Comparison of ENCODE assay signal across 17 mouse cellular contexts in the genomic region with DNA sequence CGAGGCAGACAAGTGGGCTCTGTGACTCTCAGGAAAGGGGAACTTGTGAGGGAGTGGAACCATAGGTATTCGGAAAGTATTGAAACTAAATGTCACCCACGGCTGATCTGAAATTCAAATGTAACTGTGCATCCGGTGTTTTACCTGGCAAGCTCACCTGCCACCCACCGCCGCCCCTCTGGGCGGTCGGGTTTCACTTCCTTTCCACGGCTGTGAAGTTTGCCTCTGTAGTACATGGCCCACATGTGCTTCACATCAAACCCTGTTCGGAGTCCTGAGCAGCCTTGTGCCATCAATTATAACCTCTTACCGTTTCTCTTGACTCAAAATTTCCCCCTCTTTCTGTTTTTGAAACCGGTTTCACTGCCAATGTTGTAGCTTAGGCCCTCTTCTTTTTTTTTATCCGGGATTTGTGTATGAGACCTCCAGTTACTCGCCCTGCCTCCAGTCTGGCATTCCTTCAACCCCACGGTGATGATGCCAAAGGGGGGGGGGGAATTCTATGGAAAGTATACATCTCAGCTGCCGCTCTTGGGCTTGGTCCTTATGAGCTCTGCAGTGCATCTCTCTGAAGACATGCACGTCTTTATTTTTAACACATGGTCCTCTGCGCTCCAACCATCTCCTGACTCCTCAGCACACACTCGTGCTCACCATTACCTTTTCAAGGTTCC.
DNase-seq lines count a peak whose midpoint lies in the region; ATAC-seq and TF ChIP-seq lines count a peak whose summit lies in the region.
"Had no signal": no experiment of that assay in that cellular context is flagged by ENCODE, and none has a peak within 500 bp of the region (broad histone marks: within the 10 kb centered on the region; RNA-seq: fewer than 3 reads in every experiment).

No protein-coding gene starts in this region.

- H3K27me3 ChIP-seq in kidney, embryonic 16.5 days (ENCODE audit: insufficient read depth, low read length): no peaks in the 10 kb centered on the region
- no peaks in the 10 kb centered on the region for H3K27me3 ChIP-seq in kidney, embryonic 14.5 days (ENCODE audit: control insufficient read depth, insufficient read depth, low read length)
- H3K27me3 ChIP-seq in limb, embryonic 10.5 days (ENCODE audit: low read depth, poor library complexity, severe bottlenecking): no peaks in the 10 kb centered on the region
- no peaks in the 10 kb centered on the region for H3K27me3 ChIP-seq in forebrain, embryonic 12.5 days
- H3K27me3 ChIP-seq in heart, adult 2 months (ENCODE audit: control insufficient read depth, insufficient read depth, low read length): no peaks in the 10 kb centered on the region
- H3K27me3 ChIP-seq in forebrain, embryonic 15.5 days: no peaks in the 10 kb centered on the region
- H3K27me3 ChIP-seq: forebrain, embryonic 13.5 days; liver, embryonic 12.5 days had no signal

- TF ChIP-seq CTCF in heart, adult 2 months (IDR thresholded peaks at IDR 0.05): no peak

- no peak overlapping the region for H3K9ac ChIP-seq in kidney, embryonic 16.5 days (replicated peaks; ENCODE audit: low read length)
- no peak overlapping the region for H3K9ac ChIP-seq in kidney, embryonic 14.5 days (ENCODE audit: low read depth, low read length)
- no peak overlapping the region for H3K9ac ChIP-seq in forebrain, embryonic 12.5 days
- no peak overlapping the region for H3K9ac ChIP-seq in heart, adult 2 months (ENCODE audit: low read depth, low read length)
- no peak overlapping the region for H3K9ac ChIP-seq in forebrain, embryonic 15.5 days (replicated peaks)
- H3K9ac ChIP-seq: forebrain, embryonic 13.5 days; liver, embryonic 12.5 days had no signal

- H3K27ac ChIP-seq in kidney, embryonic 16.5 days (ENCODE audit: low read length): peak overlapping the region; percentile 14; the same call in 1 of the 2 replicates
- no peak overlapping the region for H3K27ac ChIP-seq in kidney, embryonic 14.5 days (ENCODE audit: low read depth, low read length)
- H3K27ac ChIP-seq in limb, embryonic 10.5 days: peak overlapping the region; percentile 62; the same call in 1 of the 2 replicates
- H3K27ac ChIP-seq in forebrain, embryonic 12.5 days: no peak overlapping the region
- no peak overlapping the region for H3K27ac ChIP-seq in heart, adult 2 months
- no peak overlapping the region for H3K27ac ChIP-seq in forebrain, embryonic 15.5 days (replicated peaks)
- H3K27ac ChIP-seq: forebrain, embryonic 13.5 days; liver, embryonic 12.5 days had no signal

- H3K4me1 ChIP-seq in kidney, embryonic 16.5 days (ENCODE audit: insufficient read depth, low read length): 0 out of 2 replicates have a peak, but pooled peaks cover 8% of the 10 kb centered on the region
- H3K4me1 ChIP-seq in kidney, embryonic 14.5 days (ENCODE audit: control insufficient read depth, insufficient read depth, low read length): no peaks in the 10 kb centered on the region
- H3K4me1 ChIP-seq in limb, embryonic 10.5 days: peaks cover 11% of the 10 kb centered on the region
- H3K4me1 ChIP-seq in forebrain, embryonic 12.5 days: no peaks in the 10 kb centered on the region
- H3K4me1 ChIP-seq in heart, adult 2 months (ENCODE audit: control insufficient read depth, insufficient read depth, low read length): no peaks in the 10 kb centered on the region
- H3K4me1 ChIP-seq in forebrain, embryonic 15.5 days: no peaks in the 10 kb centered on the region
- H3K4me1 ChIP-seq: forebrain, embryonic 13.5 days; liver, embryonic 12.5 days had no signal

- peak; percentile 5 to 8 for DNase-seq in B cell, adult 2 months
- DNase-seq in ZHBTc4 (ENCODE audit: low read depth, low spot score): peak; percentile 4
- DNase-seq in limb, embryonic 10.5 days (ENCODE audit: low spot score): no peak
- DNase-seq in heart, adult 2 months: no peak
- DNase-seq: adrenal gland, adult 2 months; cerebellum, adult 11 months; cerebellum, postnatal 25 days; kidney, adult 9 months; thymus, postnatal 25 days had no signal

- H3K9me3 ChIP-seq in kidney, embryonic 16.5 days (ENCODE audit: low read length): no peaks in the 10 kb centered on the region
- H3K9me3 ChIP-seq in kidney, embryonic 14.5 days (ENCODE audit: control insufficient read depth, low read length): no peaks in the 10 kb centered on the region
- no peaks in the 10 kb centered on the region for H3K9me3 ChIP-seq in limb, embryonic 10.5 days (replicated peaks)
- H3K9me3 ChIP-seq in forebrain, embryonic 12.5 days: no peaks in the 10 kb centered on the region
- no peaks in the 10 kb centered on the region for H3K9me3 ChIP-seq in forebrain, embryonic 15.5 days
- H3K9me3 ChIP-seq: forebrain, embryonic 13.5 days; liver, embryonic 12.5 days had no signal

- no peak overlapping the region for H3K4me3 ChIP-seq in kidney, embryonic 16.5 days (ENCODE audit: low read length)
- H3K4me3 ChIP-seq in kidney, embryonic 14.5 days (ENCODE audit: low read length): no peak overlapping the region
- H3K4me3 ChIP-seq in limb, embryonic 10.5 days: no peak overlapping the region
- no peak overlapping the region for H3K4me3 ChIP-seq in forebrain, embryonic 12.5 days (replicated peaks)
- no peak overlapping the region for H3K4me3 ChIP-seq in heart, adult 2 months
- H3K4me3 ChIP-seq in forebrain, embryonic 15.5 days: no peak overlapping the region
- H3K4me3 ChIP-seq: forebrain, embryonic 13.5 days; liver, embryonic 12.5 days had no signal

- WGBS in kidney, embryonic 16.5 days: 57% methylated on average over 19 of the region's 19 CpGs
- WGBS in kidney, embryonic 14.5 days: 60% methylated on average over 19 of the region's 19 CpGs
- WGBS in limb, embryonic 10.5 days: 80% methylated on average over 19 of the region's 19 CpGs
- 84% methylated on average over 19 of the region's 19 CpGs for WGBS in forebrain, embryonic 12.5 days
- 83% methylated on average over 19 of the region's 19 CpGs for WGBS in heart, adult 2 months
- 83% methylated on average over 19 of the region's 19 CpGs for WGBS in forebrain, embryonic 15.5 days

- H3K36me3 ChIP-seq in kidney, embryonic 16.5 days (ENCODE audit: insufficient read depth, low read length): no peaks in the 10 kb centered on the region
- H3K36me3 ChIP-seq in kidney, embryonic 14.5 days (ENCODE audit: control insufficient read depth, insufficient read depth, low read length): no peaks in the 10 kb centered on the region
- no peaks in the 10 kb centered on the region for H3K36me3 ChIP-seq in limb, embryonic 10.5 days
- no peaks in the 10 kb centered on the region for H3K36me3 ChIP-seq in forebrain, embryonic 12.5 days (replicated peaks)
- no peaks in the 10 kb centered on the region for H3K36me3 ChIP-seq in heart, adult 2 months (ENCODE audit: control insufficient read depth, insufficient read depth, low read length)
- H3K36me3 ChIP-seq in forebrain, embryonic 15.5 days: no peaks in the 10 kb centered on the region
- H3K36me3 ChIP-seq: liver, embryonic 12.5 days had no signal

- no peak for TF ChIP-seq EP300 in heart, adult 2 months (IDR thresholded peaks at IDR 0.05; ENCODE audit: insufficient read depth, low read depth, low read length)

- H3K4me2 ChIP-seq in kidney, embryonic 16.5 days (replicated peaks; ENCODE audit: low read depth, low read length): no peak overlapping the region
- no peak overlapping the region for H3K4me2 ChIP-seq in kidney, embryonic 14.5 days (replicated peaks; ENCODE audit: low read depth, low read length)
- no peak overlapping the region for H3K4me2 ChIP-seq in forebrain, embryonic 12.5 days
- no peak overlapping the region for H3K4me2 ChIP-seq in forebrain, embryonic 15.5 days (replicated peaks)
- H3K4me2 ChIP-seq: forebrain, embryonic 13.5 days; liver, embryonic 12.5 days had no signal

- ATAC-seq in kidney, embryonic 16.5 days (ENCODE audit: low FRiP score, low TSS enrichment): no peak; the same call in 1 of the 2 replicates
- ATAC-seq in kidney, embryonic 14.5 days (ENCODE audit: low FRiP score, low TSS enrichment): no peak
- ATAC-seq in forebrain, embryonic 12.5 days (ENCODE audit: low FRiP score): no peak
- ATAC-seq in forebrain, embryonic 15.5 days (replicated peaks): no peak
- ATAC-seq: forebrain, embryonic 13.5 days; liver, embryonic 12.5 days; lung, postnatal 0 days; midbrain, embryonic 16.5 days had no signal

- no peaks in the 10 kb centered on the region for H3K79me2 ChIP-seq in heart, adult 2 months (replicated peaks; ENCODE audit: control insufficient read depth, insufficient read depth, low read length)

- intact Hi-C loops in heart, adult 2 months (cut with DNase I): no loop called here

- no peak for TF ChIP-seq POLR2A in heart, adult 2 months (IDR thresholded peaks at IDR 0.05; ENCODE audit: insufficient read depth, low read depth, low read length)

Comparison
In these comparisons a context has a peak if more than half of its experiments do, and no peak if none do; other contexts are left out.
1. H3K27ac ChIP-seq: peak in kidney, embryonic 16.5 days (single experiment) and limb, embryonic 10.5 days (single experiment); none in kidney, embryonic 14.5 days (single experiment), forebrain, embryonic 12.5 days (single experiment), heart, adult 2 months (single experiment) and forebrain, embryonic 15.5 days (single experiment).
2. DNase-seq: peak in B cell, adult 2 months (2 of 2) and ZHBTc4 (single experiment); none in limb, embryonic 10.5 days (single experiment) and heart, adult 2 months (0 of 2).